Comparison of ENCODE assay signal across 22 mouse cellular contexts in the genomic region with DNA sequence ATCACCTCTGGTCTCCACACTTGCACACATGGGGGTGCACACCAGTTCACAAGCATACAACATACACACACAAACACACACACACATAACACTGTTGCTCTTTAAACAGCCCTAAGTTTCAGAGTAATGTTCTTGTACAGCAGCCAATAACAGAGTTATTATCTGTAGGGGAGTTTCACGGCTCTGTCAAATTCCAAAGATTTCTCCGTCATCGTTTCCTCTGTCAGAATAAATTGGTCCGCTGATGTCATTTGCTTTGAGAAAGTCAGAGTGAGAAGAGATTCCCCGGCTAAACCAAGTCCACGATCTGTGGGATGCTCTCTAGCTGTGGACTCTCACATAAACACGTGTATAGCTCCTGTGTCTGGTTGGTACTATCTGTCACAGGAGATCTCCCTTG. TPM values are rescaled to one million over a fixed set of nuclear protein-coding genes. Genes with fewer than 3 reads are reported as not detected.
DNase-seq lines count a peak whose midpoint lies in the region; ATAC-seq and TF ChIP-seq lines count a peak whose summit lies in the region.
"Had no signal": no experiment of that assay in that cellular context is flagged by ENCODE, and none has a peak within 500 bp of the region (broad histone marks: within the 10 kb centered on the region; RNA-seq: fewer than 3 reads in every experiment).

No protein-coding gene starts in this region.

- 0 out of 2 replicates have a peak, but pooled peaks cover 3% of the 10 kb centered on the region for H3K9me3 ChIP-seq in heart, embryonic 13.5 days
- 0 out of 2 replicates have a peak, but pooled peaks cover 2% of the 10 kb centered on the region for H3K9me3 ChIP-seq in lung, embryonic 16.5 days (ENCODE audit: control insufficient read depth, low read length)
- no peaks in the 10 kb centered on the region for H3K9me3 ChIP-seq in limb, embryonic 14.5 days (ENCODE audit: control insufficient read depth, low read length)
- H3K9me3 ChIP-seq: limb, embryonic 15.5 days; liver, embryonic 15.5 days; midbrain, embryonic 13.5 days had no signal

- H3K4me3 ChIP-seq in heart, embryonic 13.5 days, result peak overlapping the region; percentile 31
- H3K4me3 ChIP-seq in lung, embryonic 16.5 days (ENCODE audit: low read length), result no peak overlapping the region
- no peak overlapping the region for H3K4me3 ChIP-seq in limb, embryonic 14.5 days (replicated peaks; ENCODE audit: low read length)
- H3K4me3 ChIP-seq: hindbrain, embryonic 10.5 days; limb, embryonic 15.5 days; liver, embryonic 15.5 days; midbrain, embryonic 13.5 days; neural tube, embryonic 12.5 days had no signal

- DNase-seq in heart, postnatal 14 days, result no peak
- no peak for DNase-seq in lung, postnatal 4 days
- DNase-seq in heart, postnatal 10 days, result peak; percentile 39 to 46
- peak; percentile 52 for DNase-seq in limb, embryonic 14.5 days (ENCODE audit: low spot score)
- DNase-seq in T-cell, adult 2 months (ENCODE audit: low spot score), result no peak
- DNase-seq: adrenal gland, adult 2 months; cerebellum, adult 8-10 months; gastrocnemius, postnatal 14 days; kidney, adult 9 months; right cerebral cortex, adult 18-20 months; thymus, postnatal 14 days had no signal

- no peaks in the 10 kb centered on the region for H3K36me3 ChIP-seq in heart, embryonic 13.5 days
- H3K36me3 ChIP-seq in lung, embryonic 16.5 days (ENCODE audit: control insufficient read depth, insufficient read depth, low read length), result no peaks in the 10 kb centered on the region
- H3K36me3 ChIP-seq in limb, embryonic 14.5 days (ENCODE audit: control insufficient read depth, insufficient read depth, low read length), result no peaks in the 10 kb centered on the region
- H3K36me3 ChIP-seq: limb, embryonic 15.5 days; liver, embryonic 15.5 days; midbrain, embryonic 13.5 days; neural tube, embryonic 12.5 days had no signal

- H3K9ac ChIP-seq in heart, embryonic 13.5 days, result peak overlapping the region; percentile 47
- no peak overlapping the region for H3K9ac ChIP-seq in lung, embryonic 16.5 days (ENCODE audit: low read length)
- no peak overlapping the region for H3K9ac ChIP-seq in limb, embryonic 14.5 days (ENCODE audit: low read depth, low read length, severe bottlenecking)
- H3K9ac ChIP-seq: limb, embryonic 15.5 days; liver, embryonic 15.5 days; midbrain, embryonic 13.5 days; neural tube, embryonic 12.5 days had no signal

- no peak for ATAC-seq in heart, embryonic 13.5 days (ENCODE audit: extremely low read depth, insufficient number of reproducible peaks, low FRiP score, low TSS enrichment)
- ATAC-seq in lung, embryonic 16.5 days (ENCODE audit: low read depth), result peak; percentile 66; the same call in 1 of the 2 replicates
- ATAC-seq in limb, embryonic 14.5 days (ENCODE audit: low FRiP score, low read depth), result no peak
- ATAC-seq: forebrain, embryonic 14.5 days; hindbrain, postnatal 0 days; midbrain, embryonic 13.5 days had no signal

- intact Hi-C loops in heart, postnatal 14 days (cut with DNase I), result no loop called here
- intact Hi-C loops in heart, postnatal 10 days (cut with DNase I), result no loop called here

- no peaks in the 10 kb centered on the region for H3K27me3 ChIP-seq in heart, embryonic 13.5 days (replicated peaks)
- no peaks in the 10 kb centered on the region for H3K27me3 ChIP-seq in lung, embryonic 16.5 days (ENCODE audit: control insufficient read depth, insufficient read depth, low read depth, low read length)
- H3K27me3 ChIP-seq in limb, embryonic 14.5 days (ENCODE audit: control insufficient read depth, insufficient read depth, low read length), result no peaks in the 10 kb centered on the region
- H3K27me3 ChIP-seq: limb, embryonic 15.5 days; liver, embryonic 15.5 days; midbrain, embryonic 13.5 days; neural tube, embryonic 12.5 days had no signal

- TF ChIP-seq POLR2A in limb, embryonic 14.5 days (IDR thresholded peaks at IDR 0.05; ENCODE audit: borderline replicate concordance, extremely low read depth, insufficient read depth, insufficient read length), result no peak

- peaks cover 44% of the 10 kb centered on the region for H3K4me1 ChIP-seq in heart, embryonic 13.5 days
- H3K4me1 ChIP-seq in lung, embryonic 16.5 days (replicated peaks; ENCODE audit: control insufficient read depth, insufficient read depth, low read length), result peaks cover 7% of the 10 kb centered on the region
- H3K4me1 ChIP-seq in limb, embryonic 14.5 days (ENCODE audit: control insufficient read depth, insufficient read depth, low read length), result peaks cover 28% of the 10 kb centered on the region
- H3K4me1 ChIP-seq: liver, embryonic 15.5 days had no signal

- peak overlapping the region; percentile 62 for H3K4me2 ChIP-seq in heart, embryonic 13.5 days
- no peak overlapping the region for H3K4me2 ChIP-seq in lung, embryonic 16.5 days (ENCODE audit: low read depth, low read length)
- H3K4me2 ChIP-seq in limb, embryonic 14.5 days (replicated peaks; ENCODE audit: low read depth, low read length, severe bottlenecking), result no peak overlapping the region
- H3K4me2 ChIP-seq: limb, embryonic 15.5 days; liver, embryonic 15.5 days; midbrain, embryonic 13.5 days; neural tube, embryonic 12.5 days had no signal

- 27% methylated on average over 7 of the region's 7 CpGs for WGBS in heart, embryonic 13.5 days
- 33% methylated on average over 7 of the region's 7 CpGs for WGBS in lung, embryonic 16.5 days
- 69% methylated on average over 7 of the region's 7 CpGs for WGBS in limb, embryonic 14.5 days

- H3K27ac ChIP-seq in heart, embryonic 13.5 days (replicated peaks), result peak overlapping the region; percentile 84
- no peak overlapping the region for H3K27ac ChIP-seq in lung, embryonic 16.5 days (ENCODE audit: low read length)
- no peak overlapping the region for H3K27ac ChIP-seq in limb, embryonic 14.5 days (replicated peaks; ENCODE audit: low read depth, low read length)
- H3K27ac ChIP-seq: hindbrain, embryonic 10.5 days; hindbrain, postnatal 0 days; limb, embryonic 15.5 days; liver, embryonic 15.5 days; midbrain, embryonic 13.5 days; neural tube, embryonic 12.5 days had no signal

RNA-seq across cellular contexts. Expression of a gene that starts 59.5 kb away (rescaled TPM):
- 16.4 and 16.5 TPM in 2 replicates for polyA plus RNA-seq in heart, embryonic 13.5 days (2015; fragmentation: Nextera tagmentation; extraction: Ambion mirVana)
- 1 to 10 TPM; 3.3 to 3.5 TPM for total RNA-seq in heart, postnatal 14 days (2021)
- polyA plus RNA-seq in lung, embryonic 16.5 days (2015; fragmentation: Nextera tagmentation; extraction: Ambion mirVana), result 13.4 and 14.7 TPM in 2 replicates
- total RNA-seq in heart, postnatal 10 days (2021), result 1 to 10 TPM; 5.3 to 5.8 TPM
- polyA plus RNA-seq in limb, embryonic 14.5 days (2012; rRNA removed), result 33.0 and 48.1 TPM in 2 replicates
- 19.0 and 22.5 TPM in 2 replicates for polyA plus RNA-seq in limb, embryonic 14.5 days (2014; fragmentation: Nextera tagmentation; extraction: Ambion mirVana)
- total RNA-seq: common myeloid progenitor, adult 5-6 weeks; megakaryocyte, adult 5-6 weeks had no signal

Comparison
In these comparisons a context has a peak if more than half of its experiments do, and no peak if none do; other contexts are left out.
1. DNase-seq: peak in heart, postnatal 10 days (2 of 2) and limb, embryonic 14.5 days (single experiment); none in heart, postnatal 14 days (0 of 2), lung, postnatal 4 days (0 of 2) and T-cell, adult 2 months (single experiment).